Mouse (Mus musculus): ENCODE data around the gene Dync2h1.
"Not testable (repeated sequence)": the region's sequence is repeated elsewhere in the genome, so short reads cannot be mapped to it uniquely, and the experiment has no call there.

Gene Dync2h1
- long read RNA-seq, experiment 1, partial matches to known transcripts: 6 of 10 reads
- long read RNA-seq, experiment 1, other reads (novel, unspliced or antisense): 4 of 10 reads
- long read RNA-seq, experiment 2, partial matches to known transcripts: 7 of 12 reads
- long read RNA-seq, experiment 2, other reads (novel, unspliced or antisense): 5 of 12 reads

DNA sequence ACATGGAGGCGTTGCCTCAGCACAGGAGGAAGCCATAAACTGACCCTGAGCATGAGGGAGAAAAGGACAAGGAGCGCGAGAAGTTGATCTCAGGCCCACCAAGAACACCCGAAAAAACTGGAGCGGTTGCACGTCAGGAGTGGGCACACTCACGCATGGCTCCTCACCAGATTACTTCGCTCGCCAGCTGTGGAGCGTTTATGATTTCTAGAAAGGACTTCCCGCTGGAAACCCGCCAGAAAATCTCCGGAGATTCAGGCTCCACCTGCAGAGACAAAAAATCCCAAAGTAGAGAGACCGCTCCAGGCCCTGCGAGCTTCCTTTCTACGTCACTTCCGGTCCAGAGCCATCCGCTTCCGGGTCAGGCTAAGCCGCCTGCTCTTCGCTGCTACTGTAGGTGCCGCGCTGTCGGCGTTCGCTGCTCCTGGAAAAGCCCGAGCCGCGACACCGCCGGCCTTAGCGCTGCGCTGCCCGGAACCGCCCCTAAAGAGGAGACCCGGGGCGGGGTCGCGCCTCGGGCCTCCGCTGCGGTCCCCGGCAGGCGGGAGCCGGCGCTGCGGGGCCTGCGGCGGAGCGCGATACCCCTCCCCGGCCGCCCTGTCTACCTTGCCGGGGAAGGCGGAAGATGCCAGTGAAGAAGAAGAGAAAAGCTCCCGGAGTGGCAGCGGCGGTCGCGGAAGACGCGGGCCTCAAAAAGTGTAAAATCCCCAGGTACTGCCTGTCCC is at the start of gene Dync2h1, which contains the start of gene Dcun1d5:
Gene Dync2h1, minus strand, starts transcription at position 275 of the 725 bp plus-strand sequence.
Gene Dcun1d5, plus strand, starts transcription at position 349 of the 725 bp plus-strand sequence.
- intact Hi-C loops (cut with DNase I): no loop called here

DNA sequence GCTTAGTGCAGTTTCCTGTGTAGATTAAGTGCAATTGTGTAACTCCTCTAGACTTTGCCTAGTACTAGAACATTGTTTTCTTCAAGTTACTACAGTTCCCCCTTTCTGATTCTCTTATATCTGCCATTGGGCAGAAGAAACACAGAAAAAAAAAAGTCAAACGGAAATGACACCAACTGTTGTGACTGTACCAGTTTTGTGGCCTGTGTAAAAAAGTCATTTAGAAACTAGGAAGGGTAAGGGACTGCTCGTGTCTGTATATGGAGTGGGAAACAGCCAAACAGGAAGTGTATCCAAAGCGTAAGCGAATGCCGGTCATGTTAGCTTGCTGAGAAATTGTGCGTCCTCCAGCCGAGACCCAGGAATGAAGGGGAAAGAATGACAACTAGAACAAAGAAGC is 37.2 kb upstream of the Dync2h1 start:
- intact Hi-C loops (cut with DNase I): no loop called here

DNA sequence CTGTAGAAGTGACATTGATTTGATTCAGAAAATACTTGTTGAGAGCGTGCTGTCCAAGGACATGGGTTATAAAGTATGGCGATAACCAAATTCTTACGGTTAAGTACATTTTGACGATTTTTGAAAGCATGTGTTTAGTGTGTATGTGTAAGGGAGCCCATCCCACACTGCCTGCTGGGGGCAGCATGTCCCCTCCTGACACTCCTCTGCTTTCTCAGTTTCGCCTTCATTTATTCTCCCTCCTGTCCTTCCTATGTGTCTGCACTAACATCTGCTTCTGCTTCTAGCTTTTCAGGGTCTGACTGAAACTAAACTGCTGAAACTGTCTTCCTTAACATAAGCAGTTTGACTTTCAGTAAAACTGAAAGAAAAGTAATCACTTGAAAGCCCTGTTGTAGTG is 36.8 kb upstream of the Dync2h1 start:
- intact Hi-C loops (cut with DNase I): no loop called here

- intact Hi-C loops (cut with DNase I): no loop called here
Measured at GRCm38 (mm10) chr9:7216240-7216639, 32.0 kb upstream of the Dync2h1 start.

DNA sequence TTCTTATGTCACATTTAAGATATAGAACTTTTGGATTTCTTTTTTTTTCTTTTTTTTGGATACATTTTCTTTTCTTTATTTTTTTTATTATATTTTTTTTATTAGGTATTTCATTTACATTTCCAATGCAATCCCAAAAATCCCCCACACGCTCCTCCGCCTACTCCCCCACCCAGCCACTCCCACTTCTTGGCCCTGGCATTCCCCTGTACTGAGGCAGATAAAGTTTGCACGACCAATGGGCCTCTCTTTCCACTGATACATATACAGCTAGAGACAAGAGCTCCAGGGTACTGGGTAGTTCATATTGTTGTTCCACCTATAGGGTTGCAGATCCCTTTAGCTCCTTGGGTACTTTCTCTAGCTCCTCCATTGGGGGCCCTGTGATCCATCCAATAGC is 6.4 kb upstream of the Dync2h1 start:
- intact Hi-C loops (cut with DNase I): not testable (repeated sequence)

GRCm38 (mm10) chr9:7184897-7185291 is 648 bp upstream of the Dync2h1 start:
- intact Hi-C loops (cut with DNase I): no loop called here

DNA sequence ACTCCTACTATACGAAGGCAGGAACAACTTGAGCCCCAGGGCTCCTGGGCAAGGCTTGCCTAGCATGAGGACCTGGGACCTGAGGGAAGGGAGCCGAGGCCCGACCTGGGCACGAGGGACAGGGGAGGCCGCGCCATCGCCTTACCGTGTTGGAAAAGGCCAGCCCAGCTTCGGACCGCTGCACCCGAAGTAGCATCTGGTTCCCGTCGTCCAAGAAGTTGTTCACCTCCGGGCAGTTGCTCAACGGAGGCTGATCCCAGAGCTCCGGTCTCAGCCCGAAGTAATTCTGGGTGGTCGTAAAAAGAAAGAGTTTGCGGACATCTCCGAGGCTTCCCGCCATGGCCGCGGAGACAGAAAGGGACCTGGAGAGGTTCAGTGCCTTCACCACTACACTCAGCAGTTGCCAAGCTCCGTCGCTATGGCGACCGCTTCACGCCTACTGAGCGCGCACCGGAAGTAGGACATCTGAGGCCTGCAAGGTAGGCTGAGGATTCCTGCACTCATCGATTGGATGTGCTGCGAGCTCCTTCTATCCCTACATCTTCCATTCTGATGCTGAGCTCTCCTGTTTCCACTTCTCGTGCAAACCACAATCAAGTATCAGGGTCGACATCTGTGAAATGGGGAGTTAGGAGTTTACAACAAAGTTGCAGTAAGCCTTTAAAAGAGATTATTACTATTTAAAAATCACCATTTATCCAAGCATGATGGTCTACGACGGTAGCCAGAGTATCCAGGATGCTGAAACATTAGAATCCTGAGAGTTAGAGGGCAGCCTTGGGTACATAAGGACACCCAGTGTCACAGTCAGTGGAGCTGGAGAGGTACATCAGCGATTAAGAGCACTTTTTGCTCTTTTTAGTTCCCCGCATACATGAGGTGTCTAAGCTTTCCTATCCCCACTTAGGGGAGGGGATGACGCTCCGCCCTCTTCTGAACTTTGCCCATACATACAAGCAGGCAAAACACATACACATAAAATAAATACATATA is 7.3 kb downstream of the Dync2h1 start:
- intact Hi-C loops (cut with DNase I): no loop called here

GRCm38 (mm10) chr9:7173756-7174155 is 10.5 kb downstream of the Dync2h1 start:
- intact Hi-C loops (cut with DNase I): no loop called here

DNA sequence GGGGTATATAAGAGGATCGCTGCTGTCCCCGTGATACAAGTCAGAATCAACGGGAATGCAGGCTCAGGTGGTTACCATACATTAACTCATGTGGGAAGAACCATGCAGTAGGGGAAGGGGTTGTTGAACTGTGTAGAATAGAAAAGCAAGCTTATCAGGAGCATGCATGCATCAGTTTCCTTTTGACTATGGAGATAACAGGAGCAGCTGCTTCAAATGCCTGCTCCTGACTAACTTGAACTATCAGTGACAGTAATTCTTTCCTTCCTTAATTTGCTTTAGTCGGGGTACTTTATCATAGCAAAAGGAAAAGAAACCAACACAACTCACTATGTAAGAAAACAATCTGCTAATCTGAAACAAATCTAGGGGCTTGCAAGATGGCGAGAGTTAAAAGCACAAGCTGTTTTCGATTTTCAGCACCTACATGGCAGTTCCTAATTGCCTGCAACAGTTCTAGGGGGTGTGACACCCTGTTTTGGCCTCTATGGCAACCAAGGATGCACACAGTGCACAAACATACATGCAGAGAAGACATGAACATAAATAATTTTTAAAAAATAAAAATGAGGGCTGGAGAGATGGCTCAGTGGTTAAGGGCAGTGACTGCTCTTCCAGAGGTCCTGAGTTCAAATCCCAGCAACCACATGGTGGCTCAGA is 16.8 kb downstream of the Dync2h1 start:
- intact Hi-C loops (cut with DNase I): no loop called here

DNA sequence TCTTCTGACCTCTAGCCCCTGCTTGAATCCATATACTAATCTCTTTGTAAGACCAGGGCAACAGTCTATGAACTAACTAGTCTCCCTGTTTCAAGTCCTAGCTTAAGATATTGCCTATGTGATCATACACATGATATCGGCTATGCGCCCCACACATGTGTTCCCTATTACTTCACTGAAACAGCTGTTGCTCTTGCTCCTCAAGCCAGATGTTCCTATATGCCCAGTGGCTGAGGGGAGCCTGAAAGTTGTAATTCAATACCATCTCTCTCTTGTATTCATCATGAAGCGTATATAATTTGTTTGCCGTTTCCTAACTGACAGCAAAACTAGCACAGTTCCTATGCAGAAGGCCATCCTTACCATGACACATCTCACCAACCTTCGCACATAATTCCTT is 23.6 kb downstream of the Dync2h1 start:
- intact Hi-C loops (cut with DNase I): no loop called here

DNA sequence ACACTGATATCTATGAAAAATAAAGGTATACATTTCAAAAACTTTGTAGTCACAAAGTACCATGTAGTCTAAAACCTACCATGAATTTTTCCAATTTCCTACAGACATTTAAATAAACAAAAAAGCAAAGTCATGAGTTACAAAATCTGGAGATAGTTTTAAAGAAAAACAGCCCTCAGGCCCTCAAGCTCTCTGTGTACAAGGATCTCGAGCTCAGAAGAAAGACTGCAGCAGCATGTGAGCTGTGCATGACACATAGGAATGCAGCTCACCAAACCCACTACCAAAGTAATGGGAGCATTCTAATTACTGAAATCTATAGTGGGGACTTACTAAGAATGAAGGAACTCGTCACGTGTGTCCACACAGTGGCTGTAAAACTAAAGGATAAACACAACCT is 24.5 kb downstream of the Dync2h1 start:
- intact Hi-C loops (cut with DNase I): no loop called here

DNA sequence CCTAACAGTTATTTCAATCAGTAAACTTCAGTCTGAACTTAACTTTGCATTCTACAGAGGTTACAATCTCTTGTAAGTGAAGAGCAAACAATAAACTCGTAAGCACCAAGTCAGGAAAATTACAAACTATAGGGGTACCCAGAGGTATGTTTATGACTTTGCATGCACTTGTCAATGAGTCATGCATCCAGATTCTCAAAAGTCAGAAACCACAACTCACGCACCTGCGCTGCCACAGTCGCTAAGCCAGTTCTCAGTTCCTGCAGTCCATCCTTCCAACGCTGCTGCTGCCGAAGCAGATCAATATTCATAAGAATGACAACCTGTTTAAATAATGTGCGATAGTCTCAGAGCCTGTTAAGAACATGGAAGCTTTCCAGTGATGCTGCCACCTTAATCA is 25.6 kb downstream of the Dync2h1 start:
- intact Hi-C loops (cut with DNase I): no loop called here

- intact Hi-C loops (cut with DNase I): no loop called here
Measured at GRCm38 (mm10) chr9:7154391-7154790, 29.9 kb downstream of the Dync2h1 start.

DNA sequence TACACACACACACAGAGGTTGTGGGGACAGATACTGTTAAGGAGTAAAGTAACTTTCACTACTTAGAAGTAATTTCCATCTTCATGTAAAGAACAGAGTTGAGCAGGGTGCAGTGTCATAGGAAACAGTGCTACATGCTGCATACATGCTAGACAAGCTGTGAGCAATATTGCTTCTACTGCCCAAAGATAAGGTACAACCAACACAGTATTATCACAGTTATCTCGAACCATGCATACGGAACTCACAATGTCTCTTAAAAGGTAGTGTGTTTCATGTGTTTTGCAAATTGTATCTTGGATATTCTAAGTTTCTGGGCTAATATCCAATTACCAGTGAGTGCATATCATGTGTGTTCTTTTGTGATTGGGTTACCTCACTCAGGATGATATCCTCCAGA is 61.4 kb downstream of the Dync2h1 start:
- intact Hi-C loops (cut with DNase I): no loop called here

- intact Hi-C loops (cut with DNase I): no loop called here
Measured at GRCm38 (mm10) chr9:7110166-7110565, 74.1 kb downstream of the Dync2h1 start.

GRCm38 (mm10) chr9:7101361-7101760 is 82.9 kb downstream of the Dync2h1 start:
- intact Hi-C loops (cut with DNase I): no loop called here

GRCm38 (mm10) chr9:7074625-7075024 is 109.6 kb downstream of the Dync2h1 start:
- intact Hi-C loops (cut with DNase I): no loop called here

GRCm38 (mm10) chr9:7070846-7071245 is 113.4 kb downstream of the Dync2h1 start:
- intact Hi-C loops (cut with DNase I): no loop called here

DNA sequence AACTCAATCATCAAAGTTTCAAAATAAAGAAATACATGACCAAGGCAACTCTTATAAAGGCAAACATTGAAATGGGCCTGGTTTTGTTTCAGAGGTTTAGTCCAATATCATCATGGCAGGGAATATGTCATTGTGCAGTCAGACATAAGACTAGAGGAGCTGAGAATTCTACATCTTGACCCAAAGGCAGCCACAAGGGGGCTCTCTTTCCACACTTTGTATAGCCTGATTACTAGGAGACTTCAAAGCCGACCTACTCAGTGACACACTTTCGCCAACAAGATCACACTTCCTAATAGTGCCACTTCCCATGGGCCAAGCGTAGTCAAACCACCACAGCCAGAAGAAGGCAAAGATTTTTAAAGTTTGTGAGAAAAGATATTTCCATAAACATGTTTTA is 133.7 kb downstream of the Dync2h1 start:
- intact Hi-C loops (cut with DNase I): no loop called here

DNA sequence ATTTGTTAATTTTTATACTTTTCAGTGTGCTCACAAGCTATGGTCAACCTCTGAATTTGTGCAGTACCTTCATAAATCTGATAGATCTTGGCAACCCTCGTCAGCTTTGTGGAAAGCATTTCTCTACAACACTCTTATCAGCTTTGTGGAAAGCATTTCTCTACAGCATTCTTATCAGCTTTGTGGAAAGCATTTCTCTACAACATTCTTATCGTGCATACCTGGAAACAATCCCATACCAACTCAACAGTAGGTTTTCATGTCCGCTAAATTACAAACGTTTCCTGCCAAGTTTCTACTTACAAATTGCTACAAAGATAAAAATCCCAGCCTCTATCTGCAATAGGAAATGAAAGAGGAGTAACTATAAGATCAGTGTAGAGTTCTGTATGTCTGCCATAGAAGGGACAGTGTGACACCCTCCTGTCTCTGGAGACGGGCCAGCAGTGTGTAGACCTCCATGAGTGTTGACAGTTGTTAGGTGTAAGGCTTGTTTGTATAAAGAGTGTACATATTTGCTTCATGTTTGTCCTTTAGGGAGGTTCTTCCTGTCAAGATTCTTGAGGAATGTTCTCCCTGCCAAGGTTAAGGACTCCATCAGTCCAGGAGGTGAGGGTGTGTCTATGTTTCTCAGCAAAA is 141.5 kb downstream of the Dync2h1 start:
- intact Hi-C loops (cut with DNase I): no loop called here

DNA sequence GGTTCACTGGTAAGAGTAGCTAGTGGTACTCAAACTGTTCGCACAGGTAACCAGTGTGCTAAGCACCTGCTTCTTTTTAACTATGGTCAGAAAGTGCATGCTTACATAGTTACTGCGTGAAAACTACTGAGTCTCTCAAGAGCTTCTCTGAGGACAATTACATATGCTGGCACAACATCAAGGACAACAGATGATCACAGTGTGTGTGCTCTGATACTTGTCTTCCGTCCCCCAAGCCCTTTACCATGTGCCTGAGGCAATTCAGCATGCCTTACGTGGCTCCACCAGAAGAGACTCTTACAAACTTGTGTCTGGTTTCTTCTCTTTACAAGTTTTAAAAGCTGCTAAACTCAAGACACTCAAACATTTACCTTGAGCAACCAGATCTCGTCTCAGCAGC is 143.0 kb downstream of the Dync2h1 start:
- intact Hi-C loops (cut with DNase I): no loop called here

Data from adrenal gland (tissue).